Mouse (Mus musculus) MEL (cell line): ENCODE data around the gene Enox2. TPM values are rescaled to one million over a fixed set of nuclear protein-coding genes. Genes with fewer than 3 reads are reported as not detected.

Experiments used
- DNase-seq: peaks from one replicate; pipeline ENCODE4 v3.0.0; 2011; ENCODE audit warnings: low read depth, low spot score
- H3K27ac ChIP-seq: 2 replicates; pipeline ENCODE4 v1.5.1; 2012; ENCODE audit warnings: low read depth, mild to moderate bottlenecking, control low read depth, low read length, moderate library complexity; ENCODE audit not compliant: control insufficient read depth
- H3K27me3 ChIP-seq, 2 experiments: fragments of 150-350 bp in 1 of 2; sonication (generic) in 1 of 2; 2 replicates each; pipeline ENCODE4 v1.6.1; 2012; ENCODE audit warnings: low read length in 2 of 2, mild to moderate bottlenecking in 2 of 2, improper control_type of control experiment in 1 of 2, moderate library complexity in 1 of 2; ENCODE audit not compliant: insufficient read depth in 2 of 2, control insufficient read depth in 1 of 2
- H3K36me3 ChIP-seq, 2 experiments: 2 replicates each; pipeline ENCODE4 v1.6.1; 2012 to 2014; ENCODE audit warnings: low read length in 2 of 2, improper control_type of control experiment in 1 of 2, inconsistent platforms in 1 of 2, mild to moderate bottlenecking in 1 of 2; ENCODE audit not compliant: insufficient read depth in 2 of 2, control insufficient read depth in 1 of 2
- H3K4me1 ChIP-seq, 2 experiments: fragments of 150-350 bp in 1 of 2; sonication (generic) in 1 of 2; 2 replicates each; pipeline ENCODE4 v1.6.1; 2012; ENCODE audit warnings: low read length in 2 of 2, improper control_type of control experiment in 1 of 2, mild to moderate bottlenecking in 1 of 2; ENCODE audit not compliant: insufficient read depth in 2 of 2, control insufficient read depth in 1 of 2
- H3K4me3 ChIP-seq, 2 experiments: fragments of 150-350 bp in 1 of 2; sonication (generic) in 1 of 2; 2 replicates each; pipeline ENCODE4 v1.5.1; 2012; ENCODE audit warnings: low read depth in 2 of 2, low read length in 2 of 2, mild to moderate bottlenecking in 2 of 2, moderate library complexity in 2 of 2, control low read depth in 1 of 2, improper control_type of control experiment in 1 of 2; ENCODE audit not compliant: control insufficient read depth in 1 of 2, insufficient read depth in 1 of 2
- H3K79me2 ChIP-seq: 2 replicates; pipeline ENCODE4 v1.6.1; 2012; ENCODE audit warnings: mild to moderate bottlenecking, low read length, moderate library complexity; ENCODE audit not compliant: control insufficient read depth, poor library complexity, insufficient read depth
- H3K9ac ChIP-seq: 2 replicates; pipeline ENCODE4 v1.6.1; 2012; ENCODE audit warnings: low read depth, mild to moderate bottlenecking, control low read depth, low read length, moderate library complexity; ENCODE audit not compliant: control insufficient read depth, poor library complexity, severe bottlenecking
- H3K9me3 ChIP-seq: fragments of 150-350 bp; sonication (generic); replicated peaks from 2 replicates; pipeline ENCODE4 v1.6.1; 2012; ENCODE audit warnings: mild to moderate bottlenecking, low read length, improper control_type of control experiment, moderate library complexity; ENCODE audit not compliant: insufficient read depth
- BHLHE40 ChIP-seq: IDR thresholded peaks from 2 replicates; pipeline ENCODE4 v1.6.1; 2012; ENCODE audit warnings: low read depth, mild to moderate bottlenecking, inconsistent platforms, low read length, improper control_type of control experiment, borderline replicate concordance
- CHD2 ChIP-seq: IDR thresholded peaks from 2 replicates; pipeline ENCODE4 v1.6.1; 2011; ENCODE audit warnings: low read length, improper control_type of control experiment
- CTCF ChIP-seq, 3 experiments: IDR thresholded peaks in 2 of 3; conservative IDR thresholded peaks in 1 of 3; 2 replicates each; pipeline ENCODE4 v1.5.1; 2011 to 2012; ENCODE audit warnings: low read length in 3 of 3, low read depth in 2 of 3, mild to moderate bottlenecking in 2 of 3, improper control_type of control experiment in 1 of 3, inconsistent platforms in 1 of 3, mixed read lengths in 1 of 3, moderate library complexity in 1 of 3; ENCODE audit not compliant: control insufficient read depth in 1 of 3, insufficient read depth in 1 of 3, poor library complexity in 1 of 3, severe bottlenecking in 1 of 3
- ELF1 ChIP-seq: IDR thresholded peaks from 2 replicates; pipeline ENCODE4 v1.6.1; 2014; ENCODE audit warnings: low read depth, mild to moderate bottlenecking, inconsistent platforms, low read length, improper control_type of control experiment, moderate library complexity
- GABPA ChIP-seq: IDR thresholded peaks from 2 replicates; pipeline ENCODE4 v1.6.1; 2012; ENCODE audit warnings: low read depth, mild to moderate bottlenecking, inconsistent platforms, low read length, improper control_type of control experiment, moderate library complexity
- GATA1 ChIP-seq: IDR thresholded peaks from 2 replicates; pipeline ENCODE4 v1.6.1; 2011; ENCODE audit warnings: low read depth, low read length, improper control_type of control experiment
- HCFC1 ChIP-seq: IDR thresholded peaks from 2 replicates; pipeline ENCODE4 v1.6.1; 2012; ENCODE audit warnings: low read depth, mild to moderate bottlenecking, inconsistent platforms, low read length, improper control_type of control experiment, moderate library complexity
- KAT2A ChIP-seq: conservative IDR thresholded peaks from 2 replicates; pipeline ENCODE4 v1.6.1; 2012; ENCODE audit warnings: low read depth, low read length, improper control_type of control experiment, inconsistent platforms
- MAFK ChIP-seq: IDR thresholded peaks from 2 replicates; pipeline ENCODE4 v1.6.1; 2011; ENCODE audit warnings: low read depth, mild to moderate bottlenecking, low read length, improper control_type of control experiment, borderline replicate concordance
- MAX ChIP-seq: IDR thresholded peaks from 2 replicates; pipeline ENCODE4 v1.6.1; 2011; ENCODE audit warnings: low read length, improper control_type of control experiment
- MEF2A ChIP-seq: IDR thresholded peaks from 2 replicates; pipeline ENCODE4 v1.6.1; 2014; ENCODE audit warnings: low read depth, mild to moderate bottlenecking, inconsistent platforms, low read length, improper control_type of control experiment; ENCODE audit not compliant: poor library complexity, insufficient replicate concordance, severe bottlenecking; ENCODE audit errors: extremely low read depth
- MXI1 ChIP-seq: IDR thresholded peaks from 2 replicates; pipeline ENCODE4 v1.6.1; 2011; ENCODE audit warnings: mild to moderate bottlenecking, low read depth, low read length, improper control_type of control experiment
- MYB ChIP-seq: IDR thresholded peaks from 2 replicates; pipeline ENCODE4 v1.6.1; 2011; ENCODE audit warnings: mild to moderate bottlenecking, low read depth, low read length, improper control_type of control experiment
- NELFE ChIP-seq: IDR thresholded peaks from 2 replicates; pipeline ENCODE4 v1.6.1; 2011; ENCODE audit warnings: low read depth, low read length, improper control_type of control experiment
- POLR2A ChIP-seq, 2 experiments: IDR thresholded peaks; 2 replicates each; pipeline ENCODE4 v1.6.1; 2011 to 2012; ENCODE audit warnings: low read length in 2 of 2, mild to moderate bottlenecking in 2 of 2, control low read depth in 1 of 2, improper control_type of control experiment in 1 of 2, low read depth in 1 of 2, moderate library complexity in 1 of 2; ENCODE audit not compliant: control insufficient read depth in 1 of 2, insufficient read depth in 1 of 2, poor library complexity in 1 of 2
- POLR2AphosphoS2 ChIP-seq: IDR thresholded peaks from 2 replicates; pipeline ENCODE4 v1.6.1; 2011; ENCODE audit warnings: low read length, improper control_type of control experiment
- RAD21 ChIP-seq: IDR thresholded peaks from 2 replicates; pipeline ENCODE4 v1.6.1; 2011; ENCODE audit warnings: mild to moderate bottlenecking, low read depth, low read length, improper control_type of control experiment
- RCOR1 ChIP-seq: IDR thresholded peaks from 2 replicates; pipeline ENCODE4 v1.6.1; 2012; ENCODE audit warnings: low read depth, mild to moderate bottlenecking, inconsistent platforms, low read length, improper control_type of control experiment
- SMC3 ChIP-seq: IDR thresholded peaks from 2 replicates; pipeline ENCODE4 v1.6.1; 2011; ENCODE audit warnings: low read depth, low read length, improper control_type of control experiment
- TAL1 ChIP-seq: IDR thresholded peaks from 2 replicates; pipeline ENCODE4 v1.6.1; 2012; ENCODE audit warnings: mild to moderate bottlenecking, inconsistent platforms, low read length, moderate library complexity, mixed read lengths
- TBP ChIP-seq: IDR thresholded peaks from 2 replicates; pipeline ENCODE4 v1.8.0; 2011; ENCODE audit warnings: low read depth, low read length, improper control_type of control experiment
- UBTF ChIP-seq: IDR thresholded peaks from 2 replicates; pipeline ENCODE4 v1.6.1; 2012; ENCODE audit warnings: low read depth, mild to moderate bottlenecking, inconsistent platforms, low read length, improper control_type of control experiment, moderate library complexity, borderline replicate concordance; ENCODE audit not compliant: insufficient read depth
- USF1 ChIP-seq: IDR thresholded peaks from 2 replicates; pipeline ENCODE4 v1.6.1; 2014; ENCODE audit warnings: low read depth, mild to moderate bottlenecking, inconsistent platforms, low read length, improper control_type of control experiment, moderate library complexity
- USF2 ChIP-seq, 2 experiments: IDR thresholded peaks; 2 replicates each; pipeline ENCODE4 v1.6.1; 2011 to 2012; ENCODE audit warnings: improper control_type of control experiment in 2 of 2, low read length in 2 of 2, borderline replicate concordance in 1 of 2, inconsistent platforms in 1 of 2, low read depth in 1 of 2, mild to moderate bottlenecking in 1 of 2; ENCODE audit not compliant: insufficient read depth in 1 of 2
- ZC3H11A ChIP-seq: IDR thresholded peaks from 2 replicates; pipeline ENCODE4 v1.6.1; 2012; ENCODE audit warnings: low read depth, mild to moderate bottlenecking, inconsistent platforms, low read length, improper control_type of control experiment
- ZKSCAN1 ChIP-seq: IDR thresholded peaks from 2 replicates; pipeline ENCODE4 v1.6.1; 2012; ENCODE audit warnings: low read depth, mild to moderate bottlenecking, inconsistent platforms, low read length, improper control_type of control experiment, moderate library complexity
- ZMIZ1 ChIP-seq: IDR thresholded peaks from 2 replicates; pipeline ENCODE4 v1.6.1; 2012; ENCODE audit warnings: low read depth, mild to moderate bottlenecking, inconsistent platforms, low read length, improper control_type of control experiment, moderate library complexity
- polyA plus RNA-seq, 2 experiments: library from polyadenylated mRNA; stranded (reverse) in 1 of 2; unstranded in 1 of 2; fragments of >175 nt in 1 of 2; fragments of >200 nt in 1 of 2; gene quantifications; 2 replicates each; pipeline versions ENCODE4 v1.2.1 to v1.2.4; 2012; ENCODE audit warnings: low replicate concordance in 2 of 2, low read depth in 1 of 2; ENCODE audit not compliant: insufficient read length in 2 of 2, insufficient read depth in 1 of 2, missing spikeins in 1 of 2
- total RNA-seq: library from RNA; depleted of rRNA; stranded (reverse); fragments of 300-350 nt; gene quantifications from 2 replicates; pipeline ENCODE4 v1.2.3, GENCODE M21; 2012; rRNA removed

Gene Enox2
- total RNA-seq: 8.2 and 8.6 TPM in 2 replicates
- 10 to 100 TPM in 1 of 2 experiments, not detected in 1; 11.0 TPM for polyA plus RNA-seq

DNA sequence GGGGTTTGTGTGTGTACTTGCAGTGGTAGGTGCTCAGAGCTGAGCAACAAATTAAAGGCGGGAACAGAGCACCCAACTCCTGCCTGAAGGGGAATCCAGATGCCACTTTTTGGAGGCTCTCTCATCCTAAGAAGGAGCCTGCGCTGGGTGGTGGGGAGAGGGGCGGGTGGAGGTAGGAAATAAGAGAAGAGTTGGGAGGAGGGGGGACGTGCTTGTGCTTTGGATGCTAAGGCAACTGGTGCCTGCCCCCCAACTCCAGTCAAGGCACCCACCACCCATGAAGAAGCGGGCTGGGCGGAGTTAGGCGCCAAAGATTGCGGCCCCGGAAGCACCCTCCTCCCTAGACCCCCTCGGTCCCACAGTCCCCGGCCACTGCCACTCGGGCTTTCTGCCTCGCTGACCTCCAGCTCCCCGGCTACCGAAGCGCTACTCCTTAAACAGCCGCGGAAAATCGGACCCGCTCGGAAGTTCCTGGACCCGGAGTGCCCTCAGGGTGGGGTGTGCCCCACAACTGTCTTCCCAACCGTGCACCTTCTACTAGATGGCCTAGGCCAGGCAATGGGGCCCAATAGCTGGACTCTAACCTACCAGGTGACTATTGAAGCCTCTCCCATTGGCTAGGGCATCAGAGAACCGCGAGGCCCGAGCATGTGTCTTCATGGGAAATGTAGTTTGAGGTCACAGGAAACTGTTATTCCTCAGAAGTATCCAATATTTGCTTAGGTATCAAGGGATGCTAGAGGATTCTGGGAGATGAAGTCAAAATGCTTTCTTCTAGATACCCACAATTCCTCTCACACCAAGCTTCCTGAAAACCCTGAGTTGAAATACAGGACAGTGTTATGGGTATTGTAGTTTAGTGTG lies at the start of gene Enox2:
Gene Enox2 (minus strand): TSS at position 560 of the 864 bp plus-strand sequence.
- Histone ChIP-seq H3K9ac (peak within 1 kb of the TSS; percentile 98), H3K27me3 (no peaks in the 10 kb centered on the region), H3K4me1 (no peaks in the 10 kb centered on the region; a peak in 1 of 4 replicates), H3K36me3 (peaks cover 0 to 5% of the 10 kb centered on the region in 2 experiments; a peak in 2 of 4 replicates), H3K27ac (peak within 1 kb of the TSS; percentile 64), H3K79me2 (peaks cover 3% of the 10 kb centered on the region; the same call in 1 of the 2 replicates), H3K9me3 (no peaks in the 10 kb centered on the region), H3K4me3 (peak within 1 kb of the TSS; percentile 79 to 87)
- DNase-seq: peak; percentile 92
- TF ChIP-seq ZMIZ1 (0 out of 2 replicates have a peak, but pooled peaks have one; percentile 51), MAFK (no peak), TBP (peak; percentile 74), RAD21 (no peak), GABPA (no peak), UBTF (no peak), TAL1 (no peak), HCFC1 (peak; percentile 100), POLR2AphosphoS2 (0 out of 2 replicates have a peak, but pooled peaks have one; percentile 24), SMC3 (no peak), RCOR1 (no peak), ZC3H11A (no peak), CHD2 (peak; percentile 59), MEF2A (no peak), MXI1 (no peak), MAX (no peak), USF2 (IDR thresholded peaks at IDR 0.05; ENCODE audit: borderline replicate concordance in 1 of 2, insufficient read depth in 1 of 2, low read depth in 1 of 2, low read length in 2 of 2) (peak in 1 of 2 experiments; percentile 54; a peak in 1 of 4 replicates), POLR2A (IDR thresholded peaks at IDR 0.05; ENCODE audit: control insufficient read depth in 1 of 2, insufficient read depth in 1 of 2, low read depth in 1 of 2, low read length in 2 of 2, poor library complexity in 1 of 2) (peak; percentile 84 to 87), ELF1 (peak; percentile 84), NELFE (peak; percentile 76), KAT2A (peak; percentile 82), CTCF (IDR thresholded peaks at IDR 0.05 in 2 of 3, conservative IDR thresholded peaks at IDR 0.05 in 1 of 3; ENCODE audit: control insufficient read depth in 1 of 3, insufficient read depth in 1 of 3, low read depth in 2 of 3, low read length in 3 of 3, poor library complexity in 1 of 3, severe bottlenecking in 1 of 3) (no peak), ZKSCAN1 (no peak), BHLHE40 (no peak), GATA1 (no peak), USF1 (peak; percentile 94), MYB (no peak)
